Mouse (Mus musculus) MEL (cell line): ENCODE data around the gene Gatb. TPM values are rescaled to one million over a fixed set of nuclear protein-coding genes. Genes with fewer than 3 reads are reported as not detected.

Source experiments
- DNase-seq: peaks from one replicate; pipeline ENCODE4 v3.0.0; 2011; ENCODE audit warnings: low read depth, low spot score
- H3K27ac ChIP-seq: 2 replicates; pipeline ENCODE4 v1.5.1; 2012; ENCODE audit warnings: low read depth, mild to moderate bottlenecking, control low read depth, low read length, moderate library complexity; ENCODE audit not compliant: control insufficient read depth
- H3K27me3 ChIP-seq, 2 experiments: fragments of 150-350 bp in 1 of 2; sonication (generic) in 1 of 2; 2 replicates each; pipeline ENCODE4 v1.6.1; 2012; ENCODE audit warnings: low read length in 2 of 2, mild to moderate bottlenecking in 2 of 2, improper control_type of control experiment in 1 of 2, moderate library complexity in 1 of 2; ENCODE audit not compliant: insufficient read depth in 2 of 2, control insufficient read depth in 1 of 2
- H3K36me3 ChIP-seq, 2 experiments: 2 replicates each; pipeline ENCODE4 v1.6.1; 2012 to 2014; ENCODE audit warnings: low read length in 2 of 2, improper control_type of control experiment in 1 of 2, inconsistent platforms in 1 of 2, mild to moderate bottlenecking in 1 of 2; ENCODE audit not compliant: insufficient read depth in 2 of 2, control insufficient read depth in 1 of 2
- H3K4me1 ChIP-seq, 2 experiments: fragments of 150-350 bp in 1 of 2; sonication (generic) in 1 of 2; 2 replicates each; pipeline ENCODE4 v1.6.1; 2012; ENCODE audit warnings: low read length in 2 of 2, improper control_type of control experiment in 1 of 2, mild to moderate bottlenecking in 1 of 2; ENCODE audit not compliant: insufficient read depth in 2 of 2, control insufficient read depth in 1 of 2
- H3K4me3 ChIP-seq, 2 experiments: fragments of 150-350 bp in 1 of 2; sonication (generic) in 1 of 2; 2 replicates each; pipeline ENCODE4 v1.5.1; 2012; ENCODE audit warnings: low read depth in 2 of 2, low read length in 2 of 2, mild to moderate bottlenecking in 2 of 2, moderate library complexity in 2 of 2, control low read depth in 1 of 2, improper control_type of control experiment in 1 of 2; ENCODE audit not compliant: control insufficient read depth in 1 of 2, insufficient read depth in 1 of 2
- H3K79me2 ChIP-seq: 2 replicates; pipeline ENCODE4 v1.6.1; 2012; ENCODE audit warnings: mild to moderate bottlenecking, low read length, moderate library complexity; ENCODE audit not compliant: control insufficient read depth, poor library complexity, insufficient read depth
- H3K9ac ChIP-seq: 2 replicates; pipeline ENCODE4 v1.6.1; 2012; ENCODE audit warnings: low read depth, mild to moderate bottlenecking, control low read depth, low read length, moderate library complexity; ENCODE audit not compliant: control insufficient read depth, poor library complexity, severe bottlenecking
- H3K9me3 ChIP-seq: fragments of 150-350 bp; sonication (generic); replicated peaks from 2 replicates; pipeline ENCODE4 v1.6.1; 2012; ENCODE audit warnings: mild to moderate bottlenecking, low read length, improper control_type of control experiment, moderate library complexity; ENCODE audit not compliant: insufficient read depth
- CHD1 ChIP-seq: IDR thresholded peaks from 2 replicates; pipeline ENCODE4 v1.6.1; 2012; ENCODE audit warnings: low read depth, mild to moderate bottlenecking, inconsistent platforms, low read length, improper control_type of control experiment
- CHD2 ChIP-seq: IDR thresholded peaks from 2 replicates; pipeline ENCODE4 v1.6.1; 2011; ENCODE audit warnings: low read length, improper control_type of control experiment
- E2F4 ChIP-seq: IDR thresholded peaks from 2 replicates; pipeline ENCODE4 v1.6.1; 2011; ENCODE audit warnings: low read depth, low read length, improper control_type of control experiment, borderline replicate concordance
- ELF1 ChIP-seq: IDR thresholded peaks from 2 replicates; pipeline ENCODE4 v1.6.1; 2014; ENCODE audit warnings: low read depth, mild to moderate bottlenecking, inconsistent platforms, low read length, improper control_type of control experiment, moderate library complexity
- ETS1 ChIP-seq: IDR thresholded peaks from 2 replicates; pipeline ENCODE4 v1.6.1; 2012; ENCODE audit warnings: low read depth, mild to moderate bottlenecking, inconsistent platforms, low read length, improper control_type of control experiment, moderate library complexity
- GABPA ChIP-seq: IDR thresholded peaks from 2 replicates; pipeline ENCODE4 v1.6.1; 2012; ENCODE audit warnings: low read depth, mild to moderate bottlenecking, inconsistent platforms, low read length, improper control_type of control experiment, moderate library complexity
- GATA1 ChIP-seq: IDR thresholded peaks from 2 replicates; pipeline ENCODE4 v1.6.1; 2011; ENCODE audit warnings: low read depth, low read length, improper control_type of control experiment
- HCFC1 ChIP-seq: IDR thresholded peaks from 2 replicates; pipeline ENCODE4 v1.6.1; 2012; ENCODE audit warnings: low read depth, mild to moderate bottlenecking, inconsistent platforms, low read length, improper control_type of control experiment, moderate library complexity
- JUND ChIP-seq: IDR thresholded peaks from 2 replicates; pipeline ENCODE4 v1.6.1; 2011; ENCODE audit warnings: low read depth, mild to moderate bottlenecking, improper control_type of control experiment, low read length
- MXI1 ChIP-seq: IDR thresholded peaks from 2 replicates; pipeline ENCODE4 v1.6.1; 2011; ENCODE audit warnings: mild to moderate bottlenecking, low read depth, low read length, improper control_type of control experiment
- POLR2A ChIP-seq, 2 experiments: IDR thresholded peaks; 2 replicates each; pipeline ENCODE4 v1.6.1; 2011 to 2012; ENCODE audit warnings: low read length in 2 of 2, mild to moderate bottlenecking in 2 of 2, control low read depth in 1 of 2, improper control_type of control experiment in 1 of 2, low read depth in 1 of 2, moderate library complexity in 1 of 2; ENCODE audit not compliant: control insufficient read depth in 1 of 2, insufficient read depth in 1 of 2, poor library complexity in 1 of 2
- POLR2AphosphoS5 ChIP-seq: IDR thresholded peaks from 2 replicates; pipeline ENCODE4 v1.6.1; 2012; ENCODE audit warnings: low read depth, borderline replicate concordance, mild to moderate bottlenecking, inconsistent platforms, low read length, moderate library complexity, mixed read lengths
- RAD21 ChIP-seq: IDR thresholded peaks from 2 replicates; pipeline ENCODE4 v1.6.1; 2011; ENCODE audit warnings: mild to moderate bottlenecking, low read depth, low read length, improper control_type of control experiment
- RCOR1 ChIP-seq: IDR thresholded peaks from 2 replicates; pipeline ENCODE4 v1.6.1; 2012; ENCODE audit warnings: low read depth, mild to moderate bottlenecking, inconsistent platforms, low read length, improper control_type of control experiment
- SIN3A ChIP-seq: IDR thresholded peaks from 2 replicates; pipeline ENCODE4 v1.6.1; 2012; ENCODE audit warnings: low read length, improper control_type of control experiment, inconsistent platforms
- TCF12 ChIP-seq: IDR thresholded peaks from 2 replicates; pipeline ENCODE4 v1.6.1; 2014; ENCODE audit warnings: low read depth, mild to moderate bottlenecking, inconsistent platforms, low read length, improper control_type of control experiment, moderate library complexity
- UBTF ChIP-seq: IDR thresholded peaks from 2 replicates; pipeline ENCODE4 v1.6.1; 2012; ENCODE audit warnings: low read depth, mild to moderate bottlenecking, inconsistent platforms, low read length, improper control_type of control experiment, moderate library complexity, borderline replicate concordance; ENCODE audit not compliant: insufficient read depth
- USF1 ChIP-seq: IDR thresholded peaks from 2 replicates; pipeline ENCODE4 v1.6.1; 2014; ENCODE audit warnings: low read depth, mild to moderate bottlenecking, inconsistent platforms, low read length, improper control_type of control experiment, moderate library complexity
- ZKSCAN1 ChIP-seq: IDR thresholded peaks from 2 replicates; pipeline ENCODE4 v1.6.1; 2012; ENCODE audit warnings: low read depth, mild to moderate bottlenecking, inconsistent platforms, low read length, improper control_type of control experiment, moderate library complexity
- ZMIZ1 ChIP-seq: IDR thresholded peaks from 2 replicates; pipeline ENCODE4 v1.6.1; 2012; ENCODE audit warnings: low read depth, mild to moderate bottlenecking, inconsistent platforms, low read length, improper control_type of control experiment, moderate library complexity
- polyA plus RNA-seq, 2 experiments: library from polyadenylated mRNA; stranded (reverse) in 1 of 2; unstranded in 1 of 2; fragments of >175 nt in 1 of 2; fragments of >200 nt in 1 of 2; gene quantifications; 2 replicates each; pipeline versions ENCODE4 v1.2.1 to v1.2.4; 2012; ENCODE audit warnings: low replicate concordance in 2 of 2, low read depth in 1 of 2; ENCODE audit not compliant: insufficient read length in 2 of 2, insufficient read depth in 1 of 2, missing spikeins in 1 of 2
- total RNA-seq: library from RNA; depleted of rRNA; stranded (reverse); fragments of 300-350 nt; gene quantifications from 2 replicates; pipeline ENCODE4 v1.2.3, GENCODE M21; 2012

Gene Gatb
- total and polyA plus RNA-seq, 3 experiments, result 9.1 to 16.8 TPM; not detected in 1

DNA sequence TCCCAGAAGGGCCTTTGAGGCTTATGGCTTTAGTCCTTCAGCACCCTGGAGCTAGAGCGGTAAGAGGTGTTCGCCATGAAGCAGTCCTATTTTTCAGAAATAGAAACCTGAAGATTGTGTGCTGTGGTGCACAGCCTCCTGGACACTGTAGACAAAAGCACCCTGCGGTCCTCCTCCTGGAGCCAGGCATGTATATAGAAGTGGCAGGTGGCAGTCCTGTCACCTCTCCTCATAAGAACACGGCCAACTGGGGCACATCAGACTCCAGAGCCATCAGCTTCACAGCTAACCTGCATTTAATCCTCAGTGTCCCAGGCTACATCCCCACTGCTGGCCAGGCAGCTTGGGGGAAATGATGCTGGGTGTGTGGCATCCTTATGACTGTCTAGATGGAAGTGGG, 75.3 kb downstream of the Gatb start:
- Histone ChIP-seq H3K4me3 (no peak overlapping the region), H3K36me3 (peaks cover 0 to 23% of the 10 kb centered on the region in 2 experiments; a peak in 2 of 4 replicates), H3K4me1 (peaks cover 3 to 23% of the 10 kb centered on the region in 2 experiments), H3K27me3 (no peaks in the 10 kb centered on the region), H3K9me3 (no peaks in the 10 kb centered on the region), H3K9ac (no peak overlapping the region)
- no peak for DNase-seq
- TF ChIP-seq CHD2, result no peak
- no peak for TF ChIP-seq JUND
- no peak for TF ChIP-seq TCF12
- no peak for TF ChIP-seq POLR2AphosphoS5
- no peak for TF ChIP-seq CHD1
- no peak for TF ChIP-seq ZMIZ1
- TF ChIP-seq HCFC1, result no peak
- TF ChIP-seq MXI1, result no peak
- no peak for TF ChIP-seq GATA1
- no peak for TF ChIP-seq E2F4
- TF ChIP-seq RAD21, result no peak
- TF ChIP-seq RCOR1, result no peak
- TF ChIP-seq POLR2A (IDR thresholded peaks at IDR 0.05; ENCODE audit: control insufficient read depth in 1 of 2, insufficient read depth in 1 of 2, low read depth in 1 of 2, low read length in 2 of 2, poor library complexity in 1 of 2), result no peak
- TF ChIP-seq USF1, result no peak
- no peak for TF ChIP-seq GABPA
- TF ChIP-seq ZKSCAN1, result no peak
- no peak for TF ChIP-seq UBTF
- no peak for TF ChIP-seq ELF1
- TF ChIP-seq SIN3A, result no peak
- no peak for TF ChIP-seq ETS1
- TF ChIP-seq, all 39 proteins: peak for 0
- no peak overlapping the region for H3K27ac ChIP-seq
- H3K79me2 ChIP-seq, result no peaks in the 10 kb centered on the region
